Mouse (Mus musculus) stomach, embryonic 14.5 days (tissue): ENCODE data around the gene Ccdc122. TPM values are rescaled to one million over a fixed set of nuclear protein-coding genes. Genes with fewer than 3 reads are reported as not detected.

ENCODE experiments used
- ATAC-seq: fragments of 200-750 bp; cut with Nextera tagmentation; 2 replicates; pipeline ENCODE4 v1.8.0; 2017; ENCODE audit warnings: low read depth, moderate TSS enrichment; ENCODE audit not compliant: insufficient number of reproducible peaks, insufficient read depth, low FRiP score
- H3K27ac ChIP-seq: fragments of 300-500 bp; sonication (generic); 2 replicates; pipeline ENCODE4 v1.5.1; 2014; ENCODE audit warnings: mild to moderate bottlenecking, low read length, moderate library complexity, mixed read lengths
- H3K27me3 ChIP-seq: fragments of 300-500 bp; sonication (generic); 2 replicates; pipeline ENCODE4 v1.6.1; 2014; ENCODE audit warnings: low read length, control low read depth, mixed read lengths; ENCODE audit not compliant: control insufficient read depth, insufficient read depth
- H3K36me3 ChIP-seq: fragments of 300-500 bp; sonication (generic); 2 replicates; pipeline ENCODE4 v1.6.1; 2014; ENCODE audit warnings: mild to moderate bottlenecking, control low read depth, low read length, moderate library complexity, mixed read lengths; ENCODE audit not compliant: control insufficient read depth, insufficient read depth
- H3K4me1 ChIP-seq: fragments of 300-500 bp; sonication (generic); 2 replicates; pipeline ENCODE4 v1.6.1; 2014; ENCODE audit warnings: low read length, control low read depth, mixed read lengths; ENCODE audit not compliant: control insufficient read depth, insufficient read depth
- H3K4me2 ChIP-seq: fragments of 300-500 bp; sonication (generic); replicated peaks from 2 replicates; pipeline ENCODE4 v1.6.1; 2014; ENCODE audit warnings: low read depth, low read length, control low read depth
- H3K4me3 ChIP-seq: fragments of 300-500 bp; sonication (generic); 2 replicates; pipeline ENCODE4 v1.5.1; 2014; ENCODE audit warnings: low read depth, low read length, control low read depth
- H3K9ac ChIP-seq: fragments of 300-500 bp; sonication (generic); replicated peaks from 2 replicates; pipeline ENCODE4 v1.6.1; 2014; ENCODE audit warnings: low read depth, mild to moderate bottlenecking, control low read depth, low read length, moderate library complexity, mixed read lengths
- H3K9me3 ChIP-seq: fragments of 300-500 bp; sonication (generic); 2 replicates; pipeline ENCODE4 v1.6.1; 2016; ENCODE audit warnings: low read depth, low read length, control low read depth; ENCODE audit not compliant: control insufficient read depth
- WGBS: fragments of 180-500 bp; shearing (Covaris S2); extraction: QIAGEN DNeasy Blood & Tissue Kit; methylation state at CpG from one replicate; pipeline ENCODE4 v1.1.7; 2014; 5-methylcytosine and 5-hydroxymethylcytosine counted together
- polyA plus RNA-seq: library from polyadenylated mRNA; unstranded; fragments of >200 nt; fragmentation: Nextera tagmentation; extraction: Ambion mirVana; gene quantifications from 2 replicates; pipeline ENCODE4 v1.2.1, GENCODE M21; 2014

The Ccdc122 gene
- polyA plus RNA-seq, 1 experiment from 2014 or later = 3.8 TPM

DNA sequence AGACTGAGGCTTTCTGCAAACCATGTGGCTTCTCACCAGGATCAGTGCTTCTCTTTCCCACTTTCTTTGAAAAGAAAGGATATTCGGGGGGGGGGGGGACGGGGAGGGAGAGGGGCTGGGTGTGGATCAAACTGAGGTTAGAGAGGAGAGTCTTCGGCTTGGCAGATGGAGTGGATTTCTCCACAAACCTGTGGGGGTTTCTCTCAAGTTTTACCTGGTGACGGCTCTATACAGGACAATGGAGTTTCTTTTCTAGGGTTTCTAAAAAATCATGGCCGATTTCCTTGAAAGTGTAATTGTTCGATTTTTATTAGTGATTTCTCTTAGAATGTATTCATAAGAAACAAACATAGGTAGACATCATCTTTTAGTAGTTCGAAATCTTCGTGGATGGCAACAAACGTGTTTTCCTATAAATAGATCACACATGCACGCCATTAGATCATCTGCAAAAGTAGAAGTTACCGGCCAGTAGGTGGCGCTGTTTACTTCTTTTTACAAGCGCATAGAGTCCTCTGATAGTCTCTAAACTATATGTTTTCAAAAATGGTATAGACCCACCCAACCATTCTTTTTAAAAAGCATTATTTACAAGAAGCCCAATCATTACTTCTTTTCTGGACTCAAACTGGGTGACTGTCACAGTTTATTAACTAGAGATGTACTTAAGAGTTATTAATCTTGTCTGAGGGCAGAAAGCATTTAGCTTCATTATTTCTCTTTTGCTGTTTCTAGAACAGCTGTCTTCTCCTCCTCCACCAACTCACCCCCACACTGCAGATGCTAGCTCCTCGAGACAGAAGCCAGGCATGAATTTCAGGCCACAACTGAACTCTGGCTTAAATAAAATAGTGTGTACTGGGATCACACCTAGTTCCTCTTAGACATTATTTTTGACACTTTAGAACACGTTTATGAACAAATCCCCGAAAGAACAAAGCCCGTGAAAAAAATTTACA is 105.0 kb downstream of the Ccdc122 start:
- no peaks in the 10 kb centered on the region for H3K9me3 ChIP-seq
- 24% methylated on average over 17 of the region's 17 CpGs for whole genome bisulfite sequencing
- no peak overlapping the region for H3K4me2 ChIP-seq
- no peaks in the 10 kb centered on the region for H3K27me3 ChIP-seq
- H3K9ac ChIP-seq = no peak overlapping the region
- ATAC-seq = 0 out of 2 replicates have a peak, but pooled peaks have one; percentile 33
- H3K27ac ChIP-seq = no peak overlapping the region
- H3K4me1 ChIP-seq = no peaks in the 10 kb centered on the region
- H3K4me3 ChIP-seq = no peak overlapping the region
- no peaks in the 10 kb centered on the region for H3K36me3 ChIP-seq

DNA sequence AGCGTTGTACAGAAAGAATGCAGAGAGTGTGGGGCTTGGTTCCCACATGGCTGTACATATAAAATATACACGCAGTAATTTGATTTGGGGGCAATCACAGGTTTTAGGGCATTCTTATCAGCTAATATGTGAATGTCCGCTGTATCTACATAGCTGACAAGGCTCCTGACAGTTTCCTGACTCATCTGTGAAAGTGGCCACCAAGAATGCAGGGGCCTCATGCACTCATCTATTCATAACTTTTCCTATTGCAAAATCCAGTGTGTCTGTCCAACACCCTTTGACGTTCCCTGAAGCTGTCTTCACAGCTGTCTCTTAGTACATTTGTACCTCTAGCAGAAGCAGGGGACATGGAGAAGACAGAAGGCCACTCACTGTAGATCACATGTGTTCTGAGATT is 108.5 kb downstream of the Ccdc122 start:
- H3K9ac ChIP-seq = no peak overlapping the region
- no peaks in the 10 kb centered on the region for H3K4me1 ChIP-seq
- no peaks in the 10 kb centered on the region for H3K9me3 ChIP-seq
- ATAC-seq = no peak
- no peaks in the 10 kb centered on the region for H3K36me3 ChIP-seq
- H3K27ac ChIP-seq = no peak overlapping the region
- 72% methylated on average over 4 of the region's 4 CpGs for WGBS
- H3K27me3 ChIP-seq = no peaks in the 10 kb centered on the region
- H3K4me3 ChIP-seq = no peak overlapping the region
- no peak overlapping the region for H3K4me2 ChIP-seq

DNA sequence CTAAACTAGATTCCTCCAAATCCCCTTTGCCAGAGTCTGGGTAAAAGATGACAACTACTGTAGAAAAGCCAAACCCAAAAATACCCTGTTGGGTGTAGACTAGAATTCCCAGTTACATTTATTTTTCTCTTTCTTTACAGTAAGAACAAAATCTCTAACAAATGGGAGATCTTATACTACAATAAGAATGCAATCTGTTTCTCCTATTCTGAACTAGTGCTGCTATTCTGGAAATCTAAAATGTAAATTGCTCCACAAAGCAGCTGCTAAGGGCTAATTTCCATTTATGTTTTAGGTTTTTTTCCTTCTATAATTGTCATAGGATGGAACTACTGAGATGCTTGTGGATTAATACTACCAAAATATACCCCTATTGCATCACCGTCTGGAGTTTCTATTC is 111.1 kb downstream of the Ccdc122 start:
- no peak overlapping the region for H3K9ac ChIP-seq
- no peaks in the 10 kb centered on the region for H3K27me3 ChIP-seq
- 89% methylated on average over 1 of the region's 1 CpGs for WGBS
- no peaks in the 10 kb centered on the region for H3K4me1 ChIP-seq
- H3K4me3 ChIP-seq = no peak overlapping the region
- H3K4me2 ChIP-seq = no peak overlapping the region
- ATAC-seq = no peak
- no peak overlapping the region for H3K27ac ChIP-seq
- no peaks in the 10 kb centered on the region for H3K9me3 ChIP-seq
- H3K36me3 ChIP-seq = no peaks in the 10 kb centered on the region

DNA sequence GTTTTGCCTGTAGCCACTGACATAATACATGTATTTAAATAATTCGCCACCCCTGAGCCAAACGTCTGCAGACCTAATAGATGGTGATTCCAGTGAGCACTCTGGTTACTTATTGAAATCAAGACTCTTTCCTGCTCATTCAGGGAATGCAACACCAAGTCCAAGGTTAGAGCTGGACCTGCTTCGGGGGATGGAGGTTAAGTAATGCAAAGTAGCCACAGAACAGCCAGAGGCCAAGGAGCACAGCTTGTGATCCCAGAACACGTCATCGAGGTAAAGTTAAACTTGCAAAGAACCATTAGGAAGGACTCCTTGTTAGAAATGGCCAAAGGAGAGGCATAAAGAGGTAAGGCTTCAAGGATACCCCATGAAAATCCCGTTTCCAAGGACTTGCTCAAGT is 114.0 kb downstream of the Ccdc122 start:
- Histone ChIP-seq H3K36me3 (no peaks in the 10 kb centered on the region), H3K4me1 (no peaks in the 10 kb centered on the region), H3K4me3 (no peak overlapping the region), H3K27me3 (no peaks in the 10 kb centered on the region), H3K9ac (no peak overlapping the region), H3K4me2 (no peak overlapping the region), H3K27ac (no peak overlapping the region), H3K9me3 (no peaks in the 10 kb centered on the region)
- WGBS = 79% methylated on average over 6 of the region's 6 CpGs
- ATAC-seq = no peak

DNA sequence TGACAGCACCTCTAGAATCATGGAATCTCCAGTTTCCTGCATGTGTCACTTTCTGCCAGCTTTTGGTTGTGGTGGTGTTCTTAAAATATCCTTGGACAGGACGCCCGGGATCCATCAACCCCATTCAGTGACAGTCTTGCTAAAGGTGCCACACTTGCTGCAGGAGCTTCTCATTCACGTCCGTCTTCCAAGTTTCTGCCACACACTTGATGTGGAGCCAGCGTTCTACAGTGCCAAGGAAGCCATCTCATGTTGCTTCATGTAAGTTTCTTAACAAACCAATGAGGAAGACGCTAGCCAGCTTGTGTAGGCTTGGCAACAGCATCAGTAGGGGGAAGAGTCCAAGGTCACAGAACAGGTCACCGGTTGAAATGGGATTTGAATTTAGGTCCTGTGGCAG is 114.9 kb downstream of the Ccdc122 start:
- no peak overlapping the region for H3K4me3 ChIP-seq
- H3K9ac ChIP-seq = no peak overlapping the region
- no peaks in the 10 kb centered on the region for H3K4me1 ChIP-seq
- no peak overlapping the region for H3K4me2 ChIP-seq
- 90% methylated on average over 7 of the region's 7 CpGs for WGBS
- no peaks in the 10 kb centered on the region for H3K36me3 ChIP-seq
- H3K9me3 ChIP-seq = no peaks in the 10 kb centered on the region
- H3K27me3 ChIP-seq = 0 out of 2 replicates have a peak, but pooled peaks cover 4% of the 10 kb centered on the region
- H3K27ac ChIP-seq = no peak overlapping the region
- no peak for ATAC-seq

DNA sequence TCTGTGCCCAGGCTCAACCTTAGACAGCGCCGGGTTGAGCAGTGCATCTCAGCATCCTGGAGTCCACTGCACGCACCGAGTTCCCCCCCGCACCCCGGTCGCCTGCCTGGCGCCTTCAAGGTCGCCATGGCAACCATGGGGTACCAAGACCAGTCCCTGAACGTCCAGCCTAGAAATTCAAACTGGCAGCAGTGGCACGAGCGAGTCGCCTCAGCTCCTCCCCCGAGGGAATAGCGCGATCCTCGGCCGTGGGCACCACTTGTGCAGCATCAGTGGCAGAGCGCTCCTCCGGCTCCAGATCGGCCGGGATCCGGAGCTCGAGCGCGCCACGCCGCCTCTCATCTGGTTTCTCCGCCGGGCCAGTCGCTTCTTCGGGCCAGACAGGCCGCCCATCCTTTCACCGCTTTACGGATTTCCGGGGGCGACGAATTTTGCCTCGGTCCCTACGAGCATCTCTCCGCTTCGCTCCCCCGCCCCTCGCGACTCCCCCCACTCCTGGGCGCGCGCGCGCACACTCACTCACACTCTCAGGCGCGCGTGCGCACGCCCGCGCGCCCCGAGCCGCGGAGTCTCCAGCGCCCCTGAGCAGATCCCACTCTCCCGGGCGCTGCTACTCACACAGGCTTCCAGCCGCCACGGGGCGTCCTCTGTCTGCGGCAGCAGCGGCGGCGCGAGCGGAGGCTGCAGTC is 119.8 kb downstream of the Ccdc122 start, which contains the start of gene Enox1:
TSS of gene Enox1 (plus strand) at position 542 of the 689 bp plus-strand sequence.
- H3K4me2 ChIP-seq = peak within 1 kb of the TSS; percentile 99
- peaks cover 4% of the 10 kb centered on the region; the same call in 1 of the 2 replicates for H3K27me3 ChIP-seq
- H3K4me3 ChIP-seq = peak within 1 kb of the TSS; percentile 73
- WGBS = under 1% methylated on average over 73 of the region's 73 CpGs
- H3K36me3 ChIP-seq = no peaks in the 10 kb centered on the region
- peak within 1 kb of the TSS; percentile 50 for H3K9ac ChIP-seq
- peak within 1 kb of the TSS; percentile 52; the same call in 1 of the 2 replicates for H3K27ac ChIP-seq
- peak; percentile 84 for ATAC-seq
- no peaks in the 10 kb centered on the region for H3K4me1 ChIP-seq
- no peaks in the 10 kb centered on the region for H3K9me3 ChIP-seq

DNA sequence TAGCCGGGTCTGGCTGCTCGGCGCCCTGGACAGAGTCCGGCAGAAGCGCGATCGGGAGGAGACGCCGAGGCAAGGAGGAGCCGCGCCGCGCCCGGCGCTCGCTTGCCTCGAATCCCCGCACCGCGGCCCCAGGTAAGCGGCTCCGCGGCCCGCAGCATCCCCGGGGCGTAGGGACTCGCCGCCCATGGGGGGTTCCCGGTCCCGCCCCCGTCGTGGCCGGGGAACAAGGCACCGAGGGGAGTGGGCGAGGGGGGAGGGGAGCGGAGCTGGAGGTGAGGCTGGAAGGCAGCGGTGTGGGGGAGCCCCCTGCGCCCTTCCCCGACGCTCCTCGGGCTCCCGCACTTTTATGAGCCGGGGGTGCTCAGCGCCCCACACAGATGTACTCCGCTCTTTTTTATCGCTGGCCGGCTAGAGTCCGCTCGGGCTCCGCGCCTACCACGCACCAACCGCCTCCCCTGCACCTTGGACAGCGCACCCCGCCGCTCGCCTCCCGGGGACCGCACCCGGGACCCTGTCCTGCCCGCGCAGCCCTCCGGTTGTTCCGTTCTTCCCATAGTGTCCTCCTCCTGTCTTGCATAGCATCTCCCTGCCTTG is 120.4 kb downstream of the Ccdc122 start:
- H3K4me3 ChIP-seq = peak overlapping the region; percentile 73
- H3K4me2 ChIP-seq = peak overlapping the region; percentile 99
- peak; percentile 64; the same call in 1 of the 2 replicates for ATAC-seq
- WGBS = under 1% methylated on average over 45 of the region's 64 CpGs
- H3K27ac ChIP-seq = peak overlapping the region; percentile 52; the same call in 1 of the 2 replicates
- no peaks in the 10 kb centered on the region for H3K9me3 ChIP-seq
- no peaks in the 10 kb centered on the region for H3K36me3 ChIP-seq
- H3K4me1 ChIP-seq = no peaks in the 10 kb centered on the region
- H3K27me3 ChIP-seq = peaks cover 4% of the 10 kb centered on the region; the same call in 1 of the 2 replicates
- peak overlapping the region; percentile 50 for H3K9ac ChIP-seq

DNA sequence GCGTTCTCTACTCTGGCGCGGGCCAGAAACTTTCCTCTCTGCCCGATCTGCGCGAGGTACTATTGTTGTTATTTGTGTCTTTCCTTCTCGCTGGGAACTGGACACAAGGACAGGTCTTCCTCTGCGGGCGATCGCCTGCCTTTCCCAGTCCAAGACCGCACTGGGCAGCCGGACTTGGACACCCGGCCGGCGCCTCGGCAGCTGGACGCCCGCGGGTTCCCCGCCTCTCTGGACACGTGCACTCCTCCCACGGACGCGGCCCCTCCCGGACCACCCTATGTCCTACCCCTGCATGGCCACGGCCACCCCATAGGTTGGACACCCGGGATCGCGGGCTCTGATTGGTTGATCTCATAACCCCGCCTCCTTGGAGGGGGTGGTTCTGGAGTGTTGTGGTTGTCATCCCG is 120.9 kb downstream of the Ccdc122 start:
- no peaks in the 10 kb centered on the region for H3K4me1 ChIP-seq
- H3K4me3 ChIP-seq = peak overlapping the region; percentile 73
- H3K27me3 ChIP-seq = peaks cover 4% of the 10 kb centered on the region; the same call in 1 of the 2 replicates
- peak overlapping the region; percentile 99 for H3K4me2 ChIP-seq
- no peaks in the 10 kb centered on the region for H3K36me3 ChIP-seq
- no peaks in the 10 kb centered on the region for H3K9me3 ChIP-seq
- peak; percentile 80 for ATAC-seq
- no peak overlapping the region for H3K27ac ChIP-seq
- H3K9ac ChIP-seq = peak overlapping the region; percentile 50; the same call in 1 of the 2 replicates
- 1% methylated on average over 31 of the region's 31 CpGs for WGBS
